Mouse (Mus musculus): ENCODE measurements around the gene Mtmr11. TPM values are rescaled to one million over a fixed set of nuclear protein-coding genes. Genes with fewer than 3 reads are reported as not detected.
"Not testable (repeated sequence)": the region's sequence is repeated elsewhere in the genome, so short reads cannot be mapped to it uniquely, and the experiment has no call there.

Gene Mtmr11
- polyA plus RNA-seq, 1 experiment from 2014 or later, result 13.0 TPM

- Histone ChIP-seq H3K27me3 (ENCODE audit: insufficient read depth, low read length) (no peaks in the 10 kb centered on the region), H3K4me1 (ENCODE audit: insufficient read depth) (peaks cover 10% of the 10 kb centered on the region; the same call in 1 of the 2 replicates), H3K36me3 (ENCODE audit: insufficient read depth) (0 out of 2 replicates have a peak, but pooled peaks cover 4% of the 10 kb centered on the region), H3K4me3 (ENCODE audit: low read depth, low read length) (no peak overlapping the region), H3K4me2 (peak overlapping the region; percentile 98; the same call in 1 of the 2 replicates), H3K9me3 (ENCODE audit: low read depth, low read length) (no peaks in the 10 kb centered on the region), H3K27ac (ENCODE audit: low read depth) (no peak overlapping the region), H3K9ac (no peak overlapping the region)
- no peak for ATAC-seq (ENCODE audit: insufficient read depth)
- no peak for DNase-seq
- WGBS, result 87% methylated on average over 11 of the region's 11 CpGs
- TF ChIP-seq CTCF (IDR thresholded peaks at IDR 0.05; ENCODE audit: low read depth), result peak; percentile 35; the same call in 1 of the 2 replicates
Observed at GRCm38 (mm10) chr3:96195616-96196313, 34.0 kb downstream of the Mtmr11 start.

DNA sequence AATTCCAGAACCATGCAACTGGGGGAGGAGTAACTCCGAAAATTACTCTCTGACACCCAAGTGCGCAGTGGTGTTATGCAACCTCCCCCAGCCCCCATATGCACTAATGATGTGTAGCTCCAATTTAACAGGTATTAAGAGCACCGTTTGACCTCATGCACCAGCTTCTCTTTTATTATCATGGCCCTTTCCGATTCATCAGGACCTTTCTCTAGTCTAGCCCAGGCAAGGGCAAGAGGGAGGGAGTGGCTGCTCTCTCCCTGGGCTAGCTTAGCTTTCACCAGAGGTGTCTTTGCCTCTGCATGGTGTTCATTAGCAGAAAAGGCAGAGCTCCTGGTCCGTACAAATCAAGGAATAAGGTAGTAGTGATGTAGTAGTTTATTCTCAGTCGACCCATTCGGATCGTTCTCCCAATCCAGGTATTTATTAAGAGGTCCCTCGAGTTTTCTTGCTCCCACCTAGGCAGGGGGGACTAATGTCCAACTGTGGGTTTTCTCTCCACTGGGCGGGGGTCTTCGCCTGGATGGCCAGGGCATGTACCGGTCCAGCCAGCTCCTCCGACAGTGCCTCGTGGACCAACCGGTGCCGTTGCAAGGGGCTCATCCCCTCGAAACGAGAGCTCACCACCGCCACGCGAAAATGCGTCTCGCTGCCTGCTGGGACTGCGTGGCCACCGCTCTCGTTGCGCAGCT is 34.8 kb downstream of the Mtmr11 start:
- Histone ChIP-seq H3K4me2 (peak overlapping the region; percentile 98), H3K9me3 (ENCODE audit: low read depth, low read length) (no peaks in the 10 kb centered on the region), H3K4me1 (ENCODE audit: insufficient read depth) (peaks cover 10% of the 10 kb centered on the region; the same call in 1 of the 2 replicates), H3K36me3 (ENCODE audit: insufficient read depth) (0 out of 2 replicates have a peak, but pooled peaks cover 4% of the 10 kb centered on the region), H3K27me3 (ENCODE audit: insufficient read depth, low read length) (no peaks in the 10 kb centered on the region), H3K9ac (peak overlapping the region; percentile 89), H3K27ac (ENCODE audit: low read depth) (peak overlapping the region; percentile 97), H3K4me3 (ENCODE audit: low read depth, low read length) (peak overlapping the region; percentile 67)
- no peak for DNase-seq
- TF ChIP-seq CTCF (IDR thresholded peaks at IDR 0.05; ENCODE audit: low read depth), result no peak
- no peak; the same call in 1 of the 2 replicates for ATAC-seq (ENCODE audit: insufficient read depth)
- 20% methylated on average over 27 of the region's 27 CpGs for WGBS

GRCm38 (mm10) chr3:96197129-96197749 is 35.4 kb downstream of the Mtmr11 start:
- H3K36me3 ChIP-seq (ENCODE audit: insufficient read depth), result 0 out of 2 replicates have a peak, but pooled peaks cover 4% of the 10 kb centered on the region
- H3K27ac ChIP-seq (ENCODE audit: low read depth), result peak overlapping the region; percentile 97
- ATAC-seq (ENCODE audit: insufficient read depth) (peak; percentile 94), DNase-seq (peak; percentile 96)
- no peaks in the 10 kb centered on the region for H3K27me3 ChIP-seq (ENCODE audit: insufficient read depth, low read length)
- H3K9ac ChIP-seq, result peak overlapping the region; percentile 89
- H3K9me3 ChIP-seq (ENCODE audit: low read depth, low read length), result no peaks in the 10 kb centered on the region
- peak overlapping the region; percentile 98 for H3K4me2 ChIP-seq
- peak overlapping the region; percentile 67 for H3K4me3 ChIP-seq (ENCODE audit: low read depth, low read length)
- TF ChIP-seq CTCF (IDR thresholded peaks at IDR 0.05; ENCODE audit: low read depth), result peak; percentile 28
- WGBS, result under 1% methylated on average over 50 of the region's 50 CpGs
- peaks cover 10% of the 10 kb centered on the region; the same call in 1 of the 2 replicates for H3K4me1 ChIP-seq (ENCODE audit: insufficient read depth)

- 0 out of 2 replicates have a peak, but pooled peaks cover 4% of the 10 kb centered on the region for H3K36me3 ChIP-seq (ENCODE audit: insufficient read depth)
- peak; percentile 9; the same call in 1 of the 2 replicates for ATAC-seq (ENCODE audit: insufficient read depth)
- H3K4me2 ChIP-seq, result peak overlapping the region; percentile 98
- WGBS, result 3% methylated on average over 6 of the region's 6 CpGs
- no peak for DNase-seq
- TF ChIP-seq CTCF (IDR thresholded peaks at IDR 0.05; ENCODE audit: low read depth), result no peak
- peaks cover 10% of the 10 kb centered on the region; the same call in 1 of the 2 replicates for H3K4me1 ChIP-seq (ENCODE audit: insufficient read depth)
- H3K4me3 ChIP-seq (ENCODE audit: low read depth, low read length), result peak overlapping the region; percentile 67
- no peaks in the 10 kb centered on the region for H3K27me3 ChIP-seq (ENCODE audit: insufficient read depth, low read length)
- peak overlapping the region; percentile 27 for H3K9ac ChIP-seq
- H3K27ac ChIP-seq (ENCODE audit: low read depth), result 0 out of 2 replicates have a peak overlapping the region, but pooled peaks have one; percentile 33
- no peaks in the 10 kb centered on the region for H3K9me3 ChIP-seq (ENCODE audit: low read depth, low read length)
Observed at GRCm38 (mm10) chr3:96198181-96198580, 36.4 kb downstream of the Mtmr11 start.

GRCm38 (mm10) chr3:96198601-96199251 is 36.9 kb downstream of the Mtmr11 start:
- not testable (repeated sequence) for H3K36me3 ChIP-seq (ENCODE audit: insufficient read depth); H3K9me3 ChIP-seq (ENCODE audit: low read depth, low read length); H3K27ac ChIP-seq (ENCODE audit: low read depth); H3K4me1 ChIP-seq (ENCODE audit: insufficient read depth); ATAC-seq (ENCODE audit: insufficient read depth); H3K9ac ChIP-seq; H3K27me3 ChIP-seq (ENCODE audit: insufficient read depth, low read length); DNase-seq; H3K4me3 ChIP-seq (ENCODE audit: low read depth, low read length)
- H3K4me2 ChIP-seq, result peak overlapping the region; percentile 98
- WGBS, result 26% methylated on average over 6 of the region's 8 CpGs

GRCm38 (mm10) chr3:96199731-96200130 is 37.9 kb downstream of the Mtmr11 start:
- peaks cover 10% of the 10 kb centered on the region; the same call in 1 of the 2 replicates for H3K4me1 ChIP-seq (ENCODE audit: insufficient read depth)
- DNase-seq, result no peak
- ATAC-seq (ENCODE audit: insufficient read depth), result no peak
- no peak overlapping the region for H3K4me3 ChIP-seq (ENCODE audit: low read depth, low read length)
- H3K27ac ChIP-seq (ENCODE audit: low read depth), result no peak overlapping the region
- no peak overlapping the region for H3K4me2 ChIP-seq
- 24% methylated on average over 2 of the region's 2 CpGs for WGBS
- TF ChIP-seq CTCF (IDR thresholded peaks at IDR 0.05; ENCODE audit: low read depth), result no peak
- no peak overlapping the region for H3K9ac ChIP-seq
- H3K9me3 ChIP-seq (ENCODE audit: low read depth, low read length), result no peaks in the 10 kb centered on the region
- 0 out of 2 replicates have a peak, but pooled peaks cover 4% of the 10 kb centered on the region for H3K36me3 ChIP-seq (ENCODE audit: insufficient read depth)
- no peaks in the 10 kb centered on the region for H3K27me3 ChIP-seq (ENCODE audit: insufficient read depth, low read length)
